Mouse (Mus musculus) neutrophil, adult 5-6 weeks (primary cell): ENCODE measurements around the gene Gm6337. TPM values are rescaled to one million over a fixed set of nuclear protein-coding genes. Genes with fewer than 3 reads are reported as not detected.
"Not testable (repeated sequence)": the region's sequence is repeated elsewhere in the genome, so short reads cannot be mapped to it uniquely, and the experiment has no call there.

ENCODE experiments used
- ATAC-seq: fragments of 151-379, 151-347 bp; 2 replicates; pipeline ENCODE4 v1.8.0; 2017; ENCODE audit warnings: mild to moderate bottlenecking, moderate TSS enrichment; ENCODE audit not compliant: insufficient number of reproducible peaks, poor library complexity, low FRiP score, severe bottlenecking; ENCODE audit errors: extremely low read depth
- total RNA-seq: library from RNA; stranded (forward); fragments of 200-1000 nt; gene quantifications from 2 replicates; pipeline ENCODE4 v1.2.3, GENCODE M21; 2017

Gene Gm6337
- not detected in 2 replicates for total RNA-seq

DNA sequence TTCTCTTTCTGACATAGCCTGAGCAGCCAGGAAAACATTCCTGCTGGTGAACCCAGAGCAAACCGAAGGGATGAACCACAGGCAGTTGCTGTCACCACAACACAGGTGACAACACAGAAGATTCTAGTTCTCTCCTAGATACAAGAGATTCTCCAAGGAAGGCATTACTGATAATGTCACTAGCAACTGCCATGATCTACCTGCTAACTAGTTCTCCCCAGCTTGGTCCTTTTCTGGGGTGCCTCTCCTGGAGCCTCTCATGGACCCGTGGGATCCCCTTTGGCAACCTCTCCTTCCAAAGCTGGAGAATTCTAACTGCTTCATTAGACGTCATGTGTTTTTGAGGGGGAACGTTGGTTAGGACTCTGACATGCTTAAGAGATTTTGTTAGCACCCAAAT lies at the start of gene Gm6337:
TSS of gene Gm6337 (minus strand) at position 101 of the 400 bp plus-strand sequence.
- ATAC-seq: not testable (repeated sequence)

DNA sequence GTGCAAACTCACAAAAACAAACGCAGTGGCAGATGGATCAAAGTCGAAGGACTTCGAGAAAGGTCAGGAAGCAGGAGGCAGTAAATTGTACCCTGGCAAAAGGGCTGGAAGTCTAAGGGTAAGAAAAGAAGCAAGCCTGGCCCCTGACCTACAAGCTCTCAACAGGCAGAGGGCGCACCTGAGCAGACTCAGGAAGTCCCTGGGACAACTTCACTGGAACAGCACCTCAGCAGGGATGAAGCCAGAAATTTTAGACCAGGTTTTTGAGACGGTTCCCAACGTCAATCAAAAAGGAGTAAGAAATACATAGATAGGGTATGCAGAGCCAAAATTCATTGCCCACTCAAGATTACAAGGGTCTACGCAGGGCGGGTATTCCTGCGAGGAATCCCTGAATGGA lies 49.4 kb upstream of the Gm6337 start:
- not testable (repeated sequence) for ATAC-seq

DNA sequence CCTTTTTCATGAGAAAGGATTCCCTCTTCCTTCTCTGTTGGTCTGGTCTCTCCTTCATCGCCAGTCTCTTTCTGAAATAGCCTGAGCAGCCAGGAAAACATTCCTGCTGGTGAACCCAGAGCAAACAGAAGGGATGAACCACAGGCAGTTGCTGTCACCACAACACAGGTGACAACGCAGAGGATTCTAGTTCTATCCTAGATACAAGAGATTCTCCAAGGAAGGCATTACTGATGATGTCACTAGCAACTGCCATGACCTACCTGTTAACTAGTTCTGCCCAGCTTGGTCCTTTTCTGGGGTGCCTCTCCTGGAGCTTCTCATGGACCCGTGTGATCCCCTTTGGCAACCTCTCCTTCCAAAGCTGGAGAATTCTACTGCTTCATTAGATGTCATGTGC lies 35.8 kb upstream of the Gm6337 start, which contains the start of gene Gm8206:
TSS of gene Gm8206 (minus strand) at position 101 of the 400 bp plus-strand sequence.
- ATAC-seq: not testable (repeated sequence)

Other genes with a start within 250 kb of the Gm6337 start
- not detected in 2 replicates for gene Gm3424, start 227.9 kb downstream of the Gm6337 start, total RNA-seq
- gene Gm8237, start 177.9 kb downstream of the Gm6337 start, total RNA-seq: not detected in 2 replicates
- gene Gm3248, start 96.5 kb downstream of the Gm6337 start, total RNA-seq: not detected in 2 replicates
- gene Gm3453, start 79.1 kb downstream of the Gm6337 start, total RNA-seq: not detected in 2 replicates
- gene Gm8206, start 35.7 kb upstream of the Gm6337 start, total RNA-seq: 1.6 TPM in 1 of 2 replicates, not detected in the other
- gene Gm3468, start 50.4 kb upstream of the Gm6337 start, total RNA-seq: not detected in 2 replicates
- gene Gm3476, start 67.5 kb upstream of the Gm6337 start, total RNA-seq: not detected in 2 replicates
- not detected in 2 replicates for gene Gm21560, start 161.0 kb upstream of the Gm6337 start, total RNA-seq
- 0.25 TPM in 1 of 2 replicates, not detected in the other for gene Gm3411, start 229.0 kb upstream of the Gm6337 start, total RNA-seq
- gene Gm21103, start 246.6 kb upstream of the Gm6337 start, total RNA-seq: not detected in 2 replicates